Mouse (Mus musculus) E14TG2a.4 (cell line): ENCODE measurements around the gene Hamp2.
"Not testable (repeated sequence)": the region's sequence is repeated elsewhere in the genome, so short reads cannot be mapped to it uniquely, and the experiment has no call there.

ENCODE experiments used
- CTCF ChIP-seq: conservative IDR thresholded peaks from 2 replicates; pipeline ENCODE4 v1.5.1; 2014; ENCODE audit warnings: low read length
- NANOG ChIP-seq: IDR thresholded peaks from 2 replicates; pipeline ENCODE4 v1.6.1; 2014; ENCODE audit warnings: borderline replicate concordance, low read length, mixed read lengths
- POU5F1 ChIP-seq: IDR thresholded peaks from 2 replicates; pipeline ENCODE4 v1.6.1; 2014; ENCODE audit warnings: low read length, borderline replicate concordance

DNA sequence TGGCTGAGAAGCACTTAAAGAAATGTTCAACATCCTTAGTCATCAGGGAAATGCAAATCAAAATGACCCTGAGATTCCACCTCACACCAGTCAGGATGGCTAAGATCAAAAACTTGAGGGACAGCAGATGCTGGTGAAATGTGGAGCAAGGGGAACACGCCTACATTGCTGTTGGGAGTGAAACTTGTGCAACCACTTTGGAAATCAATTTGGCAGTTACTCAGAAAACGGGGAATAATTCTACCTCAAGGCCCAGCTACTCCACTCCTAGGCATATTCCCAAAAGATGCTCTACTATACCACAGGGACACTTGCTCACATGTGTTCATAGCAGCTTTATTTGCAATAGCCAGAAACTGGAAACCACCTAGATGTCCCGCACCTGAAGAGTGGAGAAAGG is 25.4 kb upstream of the Hamp2 start:
- not testable (repeated sequence) for TF ChIP-seq CTCF, POU5F1, NANOG
